Mouse (Mus musculus) cerebellum, adult 9-11 months (tissue): ENCODE results near the gene Chid1.

Experiments used
- DNase-seq: peaks from one replicate; pipeline ENCODE4 v3.0.0; 2022

The Chid1 gene

GRCm38 (mm10) chr7:141501820-141502555 is 37.7 kb downstream of the Chid1 start:
- DNase-seq = peak; percentile 67

GRCm38 (mm10) chr7:141497600-141497999 is 42.1 kb downstream of the Chid1 start:
- no peak for DNase-seq

- DNase-seq = peak; percentile 65
Measured at GRCm38 (mm10) chr7:141495940-141496339, 43.7 kb downstream of the Chid1 start.

GRCm38 (mm10) chr7:141495379-141495778 is 44.3 kb downstream of the Chid1 start:
- no peak for DNase-seq

GRCm38 (mm10) chr7:141493729-141494128 is 45.9 kb downstream of the Chid1 start:
- no peak for DNase-seq

GRCm38 (mm10) chr7:141492738-141493137 is 46.9 kb downstream of the Chid1 start:
- peak; percentile 82 for DNase-seq

GRCm38 (mm10) chr7:141491151-141491550 is 48.5 kb downstream of the Chid1 start:
- DNase-seq = no peak

GRCm38 (mm10) chr7:141487141-141487540 is 52.5 kb downstream of the Chid1 start:
- peak; percentile 61 for DNase-seq

- DNase-seq = peak; percentile 66
Measured at GRCm38 (mm10) chr7:141486239-141486638, 53.4 kb downstream of the Chid1 start.

- DNase-seq = peak; percentile 98
Measured at GRCm38 (mm10) chr7:141485606-141486005, 54.1 kb downstream of the Chid1 start.

- no peak for DNase-seq
Measured at GRCm38 (mm10) chr7:141485186-141485585, 54.5 kb downstream of the Chid1 start.

GRCm38 (mm10) chr7:141484186-141485120 is 55.2 kb downstream of the Chid1 start:
- peak; percentile 79 for DNase-seq

- DNase-seq = peak; percentile 69
Measured at GRCm38 (mm10) chr7:141483114-141483653, 56.5 kb downstream of the Chid1 start.

- DNase-seq = peak; percentile 78
Measured at GRCm38 (mm10) chr7:141482531-141483024, 57.1 kb downstream of the Chid1 start.

GRCm38 (mm10) chr7:141481498-141482401 is 57.9 kb downstream of the Chid1 start:
- DNase-seq = peak; percentile 85

- peak; percentile 90 for DNase-seq
Measured at GRCm38 (mm10) chr7:141480842-141481497, 58.7 kb downstream of the Chid1 start.

- no peak for DNase-seq
Measured at GRCm38 (mm10) chr7:141478270-141478748, 61.3 kb downstream of the Chid1 start.

GRCm38 (mm10) chr7:141477578-141478269 is 61.9 kb downstream of the Chid1 start:
- DNase-seq = peak; percentile 54

GRCm38 (mm10) chr7:141476981-141477370 is 62.7 kb downstream of the Chid1 start:
- DNase-seq = peak; percentile 58

- DNase-seq = peak; percentile 81
Measured at GRCm38 (mm10) chr7:141476226-141476980, 63.3 kb downstream of the Chid1 start.
